Mouse (Mus musculus) testis, adult 2 months (tissue): ENCODE results near the gene Nkpd1.

Source experiments
- CTCF ChIP-seq: fragments of 200-500 bp; IDR thresholded peaks from 2 replicates; pipeline ENCODE4 v1.5.1; 2012; ENCODE audit warnings: low read depth, mild to moderate bottlenecking, inconsistent platforms, low read length, moderate library complexity; ENCODE audit not compliant: control insufficient read depth, insufficient read depth, insufficient replicate concordance
- POLR2A ChIP-seq: fragments of 200-500 bp; IDR thresholded peaks from 2 replicates; pipeline ENCODE4 v1.6.1; 2012; ENCODE audit warnings: low read depth, mild to moderate bottlenecking, inconsistent platforms, low read length, moderate library complexity; ENCODE audit not compliant: control insufficient read depth

DNA sequence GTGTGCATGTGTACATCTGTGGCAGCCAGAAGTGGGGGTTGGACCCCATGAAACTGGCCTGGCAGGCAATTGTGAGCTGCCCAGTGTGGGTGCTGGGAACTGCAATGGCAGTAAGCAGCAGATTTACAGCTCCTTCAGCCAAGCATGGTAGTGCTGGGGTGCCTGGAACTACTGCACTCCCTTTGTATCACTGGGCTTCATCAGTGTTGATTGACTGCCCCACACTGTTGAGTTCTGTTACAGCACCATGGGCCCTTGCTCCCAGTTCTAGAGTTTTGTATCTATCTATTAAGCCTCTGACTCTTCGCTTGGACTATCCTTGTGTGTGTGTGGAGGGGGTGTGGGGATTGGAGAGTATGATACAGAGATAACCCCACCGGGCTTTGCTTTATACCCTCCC lies 40.6 kb upstream of the Nkpd1 start:
- TF ChIP-seq CTCF (no peak; the same call in 1 of the 2 replicates), POLR2A (no peak)
